Mouse (Mus musculus) cerebellum, adult 2 months (tissue): Measurements from ENCODE around the gene Spib. TPM values are rescaled to one million over a fixed set of nuclear protein-coding genes. Genes with fewer than 3 reads are reported as not detected.

Experiments
- DNase-seq, 2 experiments: peaks; one replicate each; pipeline ENCODE4 v3.0.0; 2021
- H3K27ac ChIP-seq: fragments of 200-500 bp; 2 replicates; pipeline ENCODE4 v1.5.1; 2012; ENCODE audit warnings: low read length, control low read depth, inconsistent platforms; ENCODE audit not compliant: insufficient read depth
- H3K27me3 ChIP-seq: fragments of 200-500 bp; 2 replicates; pipeline ENCODE4 v1.6.1; 2012; ENCODE audit warnings: inconsistent platforms, mild to moderate bottlenecking, low read length, moderate library complexity; ENCODE audit not compliant: control insufficient read depth, insufficient read depth
- H3K4me1 ChIP-seq: fragments of 200-500 bp; 2 replicates; pipeline ENCODE4 v1.6.1; 2011; ENCODE audit warnings: low read length; ENCODE audit not compliant: control insufficient read depth, insufficient read depth
- H3K4me3 ChIP-seq: fragments of 200-500 bp; replicated peaks from 2 replicates; pipeline ENCODE3; 2011; ENCODE audit warnings: mild to moderate bottlenecking, low read depth, low read length, control low read depth; ENCODE audit not compliant: insufficient read depth
- CTCF ChIP-seq: fragments of 200-500 bp; IDR thresholded peaks from 2 replicates; pipeline ENCODE4 v1.5.1; 2011; ENCODE audit warnings: low read depth, mild to moderate bottlenecking, control low read depth, low read length, moderate library complexity, borderline replicate concordance; ENCODE audit not compliant: insufficient read depth
- POLR2A ChIP-seq: fragments of 200-500 bp; IDR thresholded peaks from 2 replicates; pipeline ENCODE4 v1.6.1; 2011; ENCODE audit warnings: low read length, control low read depth, borderline replicate concordance; ENCODE audit not compliant: insufficient read depth
- WGBS: fragments of 180-500 bp; shearing (Covaris S2); methylation state at CpG from one replicate; pipeline ENCODE4 v1.1.7; 2018; 5-methylcytosine and 5-hydroxymethylcytosine counted together
- polyA plus RNA-seq: library from polyadenylated mRNA; depleted of rRNA; stranded (reverse); fragments of >200 nt; gene quantifications from 2 replicates; pipeline ENCODE4 v1.2.3, GENCODE M21; 2012

Gene Spib
- polyA plus RNA-seq, 1 experiment, result 0.16 TPM

DNA sequence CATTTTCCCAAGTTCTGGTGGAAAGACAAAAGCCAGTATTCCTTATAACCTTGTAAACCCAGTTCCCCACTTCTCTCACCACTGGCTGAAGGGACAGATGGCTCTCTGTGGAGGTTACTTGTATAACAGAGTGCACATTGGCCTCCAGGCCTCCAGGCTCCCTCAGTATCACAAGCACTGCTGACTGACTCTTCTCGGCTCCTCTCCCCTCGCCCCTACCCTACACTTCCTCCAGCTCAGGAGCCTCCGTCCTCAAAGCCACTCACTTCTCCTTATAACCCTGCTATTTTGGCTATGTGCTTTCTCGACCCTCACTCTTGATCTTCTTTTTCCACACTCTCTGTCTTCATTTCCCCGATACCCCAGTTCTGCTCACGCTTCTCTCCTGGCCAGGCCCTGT is 33.5 kb upstream of the Spib start:
- H3K27me3 ChIP-seq, result no peaks in the 10 kb centered on the region
- no peak overlapping the region for H3K27ac ChIP-seq
- WGBS, result 62% methylated on average over 6 of the region's 6 CpGs
- no peak overlapping the region for H3K4me3 ChIP-seq
- TF ChIP-seq CTCF (no peak), POLR2A (no peak)
- no peaks in the 10 kb centered on the region for H3K4me1 ChIP-seq
- no peak for DNase-seq

- DNase-seq, result no peak
- Histone ChIP-seq H3K27me3 (no peaks in the 10 kb centered on the region), H3K27ac (no peak overlapping the region), H3K4me3 (no peak overlapping the region), H3K4me1 (no peaks in the 10 kb centered on the region)
- TF ChIP-seq POLR2A (no peak), CTCF (no peak)
- WGBS, result 80% methylated on average over 10 of the region's 10 CpGs
Measured at GRCm38 (mm10) chr7:44564486-44564885, 32.6 kb upstream of the Spib start.

DNA sequence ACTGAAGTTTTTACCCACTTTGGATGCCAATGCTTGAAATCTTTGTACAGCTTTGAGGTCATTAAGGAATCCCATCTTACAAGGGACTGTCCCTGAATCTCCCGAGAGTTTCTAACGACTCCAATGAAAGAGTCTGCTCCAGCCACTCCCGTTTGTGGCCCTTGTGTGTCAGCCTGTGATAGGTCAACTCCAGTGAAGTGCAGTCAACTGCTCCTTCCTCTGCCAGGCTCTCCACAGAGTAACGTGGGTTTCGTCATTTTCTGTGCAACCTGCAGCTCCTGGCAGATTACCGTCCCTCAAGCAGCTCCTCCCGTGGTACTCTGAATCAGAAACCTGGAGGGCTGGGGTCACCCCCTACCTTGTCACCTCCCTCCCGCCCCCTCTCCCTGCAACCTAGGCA is 31.4 kb upstream of the Spib start:
- H3K4me3 ChIP-seq, result no peak overlapping the region
- H3K27ac ChIP-seq, result no peak overlapping the region
- H3K4me1 ChIP-seq, result no peaks in the 10 kb centered on the region
- DNase-seq, result no peak
- no peaks in the 10 kb centered on the region for H3K27me3 ChIP-seq
- WGBS, result 47% methylated on average over 8 of the region's 8 CpGs
- TF ChIP-seq CTCF (no peak), POLR2A (no peak)

DNA sequence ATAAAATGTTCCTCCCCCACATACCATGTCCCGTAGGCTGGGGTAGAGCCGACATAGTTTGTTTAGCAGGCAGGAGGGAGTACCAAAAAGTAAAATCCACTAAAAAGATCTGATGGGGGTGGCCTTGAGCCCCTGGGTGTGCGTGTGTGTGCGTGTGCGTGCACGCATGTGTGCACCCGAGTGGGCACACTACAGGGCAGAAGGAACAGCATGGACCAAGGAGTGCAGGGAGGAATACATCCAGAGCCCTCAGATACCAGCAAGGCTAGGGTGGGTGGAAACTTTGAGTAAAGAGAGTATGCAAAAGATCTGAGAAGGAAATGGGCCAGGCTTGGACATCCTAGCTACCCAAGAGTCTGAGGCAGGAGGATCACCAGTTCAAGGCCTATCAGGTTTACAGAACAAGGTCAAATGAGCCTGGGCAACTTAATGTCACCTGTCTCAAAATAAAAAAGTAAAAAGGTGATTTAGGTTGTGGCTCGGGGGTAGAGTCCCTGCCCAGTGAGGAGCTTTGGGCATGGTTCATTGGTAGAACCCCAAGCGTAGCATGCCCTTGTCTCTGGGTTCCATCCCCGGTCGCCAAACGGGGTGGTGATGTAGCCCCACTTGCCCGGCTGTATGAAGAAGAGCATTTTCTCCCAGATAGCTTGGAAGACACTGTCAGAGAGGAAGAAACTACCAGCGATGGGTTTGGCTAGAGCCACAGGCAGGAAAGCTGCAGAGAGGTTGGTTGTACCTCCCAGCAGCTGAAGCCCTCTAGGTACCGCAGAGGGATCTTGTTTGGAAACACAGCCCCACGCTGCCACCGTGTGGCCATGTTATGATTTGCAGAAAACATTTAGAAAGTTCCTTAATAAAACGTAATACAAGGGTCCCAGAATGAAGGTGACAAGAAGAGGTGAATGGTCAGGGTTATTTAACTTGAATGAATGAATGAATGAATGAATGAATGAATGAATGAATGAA is 28.8 kb upstream of the Spib start:
- Histone ChIP-seq H3K27ac (no peak overlapping the region), H3K4me1 (no peaks in the 10 kb centered on the region), H3K27me3 (no peaks in the 10 kb centered on the region), H3K4me3 (no peak overlapping the region)
- WGBS, result 52% methylated on average over 18 of the region's 18 CpGs
- TF ChIP-seq CTCF, result peak; percentile 84
- no peak for TF ChIP-seq POLR2A
- peak; percentile 78 to 83 for DNase-seq

GRCm38 (mm10) chr7:44557629-44558028 is 25.8 kb upstream of the Spib start:
- DNase-seq, result no peak
- H3K4me1 ChIP-seq, result no peaks in the 10 kb centered on the region
- H3K4me3 ChIP-seq, result no peak overlapping the region
- no peak overlapping the region for H3K27ac ChIP-seq
- no peaks in the 10 kb centered on the region for H3K27me3 ChIP-seq
- WGBS, result 47% methylated on average over 2 of the region's 2 CpGs
- TF ChIP-seq CTCF, result no peak
- TF ChIP-seq POLR2A, result no peak

GRCm38 (mm10) chr7:44553826-44554225 is 22.0 kb upstream of the Spib start, which contains the start of gene Nr1h2:
Gene Nr1h2, minus strand, starts transcription at chr7:44553951.
- under 1% methylated on average over 22 of the region's 22 CpGs for WGBS
- peak; percentile 95 for DNase-seq
- no peaks in the 10 kb centered on the region for H3K4me1 ChIP-seq
- peak within 1 kb of the TSS; percentile 98 for H3K4me3 ChIP-seq
- TF ChIP-seq CTCF (no peak), POLR2A (peak; percentile 68; the same call in 1 of the 2 replicates)
- H3K27me3 ChIP-seq, result no peaks in the 10 kb centered on the region
- H3K27ac ChIP-seq, result peak within 1 kb of the TSS; percentile 64; the same call in 1 of the 2 replicates

DNA sequence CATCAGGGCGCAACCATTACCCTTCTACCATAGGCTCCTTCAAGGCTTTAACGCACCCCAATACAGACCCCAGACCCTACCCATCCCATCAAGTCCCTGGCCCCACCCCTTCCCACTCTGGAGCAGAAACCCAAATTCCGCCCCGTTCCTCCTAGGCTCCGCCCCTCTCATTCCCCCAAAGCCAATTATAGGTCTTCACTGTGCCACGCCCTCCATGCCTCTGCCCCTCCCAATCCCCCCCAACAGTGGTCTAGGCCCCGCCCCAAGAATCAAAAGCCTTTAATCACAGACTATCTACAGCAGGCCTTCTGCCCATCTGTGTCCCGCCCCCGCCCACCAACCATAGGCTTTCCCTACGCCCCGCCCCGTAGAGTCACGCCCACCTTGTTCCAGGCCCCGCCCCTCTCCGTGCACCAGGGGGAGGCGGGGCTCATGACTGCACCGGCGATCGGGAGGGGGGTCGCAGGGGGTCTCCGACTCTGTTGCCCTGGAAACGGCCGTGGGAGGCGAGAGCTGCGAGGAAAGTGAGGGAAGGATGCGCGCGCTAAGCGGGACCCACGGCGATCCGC is 21.4 kb upstream of the Spib start:
- Histone ChIP-seq H3K4me3 (peak overlapping the region; percentile 98), H3K27me3 (no peaks in the 10 kb centered on the region), H3K27ac (peak overlapping the region; percentile 64; the same call in 1 of the 2 replicates), H3K4me1 (no peaks in the 10 kb centered on the region)
- 1% methylated on average over 32 of the region's 32 CpGs for WGBS
- no peak for TF ChIP-seq POLR2A
- TF ChIP-seq CTCF, result no peak
- DNase-seq, result peak; percentile 34 to 42
